Mouse (Mus musculus) ES-E14 (cell line): Measurements from ENCODE around the gene Lrp6. TPM values are rescaled to one million over a fixed set of nuclear protein-coding genes. Genes with fewer than 3 reads are reported as not detected.

ENCODE experiments used
- DNase-seq: peaks from one replicate; pipeline ENCODE4 v3.0.0-alpha.2; 2013; ENCODE audit warnings: low read depth, low spot score
- H3K27ac ChIP-seq: 2 replicates; pipeline ENCODE4 v1.5.1; 2012; ENCODE audit warnings: low read depth, mild to moderate bottlenecking, low read length, moderate library complexity, mixed read lengths; ENCODE audit not compliant: poor library complexity, insufficient read depth, severe bottlenecking
- H3K36me3 ChIP-seq: 2 replicates; pipeline ENCODE4 v1.6.1; 2012; ENCODE audit warnings: mild to moderate bottlenecking, low read length, moderate library complexity, mixed read lengths; ENCODE audit not compliant: control insufficient read depth, poor library complexity, insufficient read depth, severe bottlenecking
- H3K4me1 ChIP-seq, 2 experiments: fragments of 150-350 bp in 1 of 2; sonication (generic) in 1 of 2; 2 replicates each; pipeline ENCODE4 v1.6.1; 2012; ENCODE audit warnings: low read length in 2 of 2, mild to moderate bottlenecking in 1 of 2, mixed read lengths in 1 of 2; ENCODE audit not compliant: control insufficient read depth in 2 of 2, insufficient read depth in 2 of 2, poor library complexity in 1 of 2
- H3K4me3 ChIP-seq, 2 experiments: fragments of 150-350 bp in 1 of 2; sonication (generic) in 1 of 2; 2 replicates each; pipeline ENCODE4 v1.5.1; 2012; ENCODE audit warnings: low read length in 2 of 2, low read depth in 1 of 2, mild to moderate bottlenecking in 1 of 2, mixed read lengths in 1 of 2; ENCODE audit not compliant: insufficient read depth in 1 of 2, poor library complexity in 1 of 2, severe bottlenecking in 1 of 2
- H3K9ac ChIP-seq: 2 replicates; pipeline ENCODE4 v1.6.1; 2012; ENCODE audit warnings: low read depth, mild to moderate bottlenecking, low read length, mixed read lengths; ENCODE audit not compliant: poor library complexity, insufficient read depth, severe bottlenecking
- H3K9me3 ChIP-seq: fragments of 150-350 bp; sonication (generic); 2 replicates; pipeline ENCODE4 v1.6.1; 2012; ENCODE audit warnings: low read depth, mild to moderate bottlenecking, low read length; ENCODE audit not compliant: control insufficient read depth, insufficient read depth
- CHD2 ChIP-seq: IDR thresholded peaks from 2 replicates; pipeline ENCODE4 v1.6.1; 2014; ENCODE audit warnings: mild to moderate bottlenecking, low read depth, low read length, inconsistent platforms
- HCFC1 ChIP-seq: IDR thresholded peaks from 2 replicates; pipeline ENCODE4 v1.6.1; 2012; ENCODE audit warnings: low read length, inconsistent platforms, borderline replicate concordance; ENCODE audit not compliant: insufficient read depth
- MAFK ChIP-seq: IDR thresholded peaks from 2 replicates; pipeline ENCODE4 v1.6.1; 2014; ENCODE audit warnings: mild to moderate bottlenecking, low read depth, low read length, inconsistent platforms; ENCODE audit not compliant: insufficient read depth
- ZC3H11A ChIP-seq: IDR thresholded peaks from 2 replicates; pipeline ENCODE4 v1.6.1; 2012; ENCODE audit warnings: low read depth, mild to moderate bottlenecking, inconsistent platforms, low read length, borderline replicate concordance
- ZNF384 ChIP-seq: IDR thresholded peaks from 2 replicates; pipeline ENCODE4 v1.6.1; 2012; ENCODE audit warnings: low read depth, low read length, inconsistent platforms
- in situ Hi-C, 2 experiments: fragments of 600-800 bp; cut with MboI; formaldehyde crosslinking; loops; one replicate each; pipeline ENCODE4 v1.15.1; 2025; ENCODE audit warnings: low sequenced_read_pairs in 2 of 2, inconsistent platforms in 1 of 2; ENCODE audit not compliant: unreplicated experiment in 2 of 2
- total RNA-seq: library from RNA; depleted of rRNA; stranded (reverse); fragments of 300-350 nt; gene quantifications from 2 replicates; pipeline ENCODE4 v1.2.3, GENCODE M21; 2012

The Lrp6 gene
- total RNA-seq, 1 experiment: 46.8 TPM

DNA sequence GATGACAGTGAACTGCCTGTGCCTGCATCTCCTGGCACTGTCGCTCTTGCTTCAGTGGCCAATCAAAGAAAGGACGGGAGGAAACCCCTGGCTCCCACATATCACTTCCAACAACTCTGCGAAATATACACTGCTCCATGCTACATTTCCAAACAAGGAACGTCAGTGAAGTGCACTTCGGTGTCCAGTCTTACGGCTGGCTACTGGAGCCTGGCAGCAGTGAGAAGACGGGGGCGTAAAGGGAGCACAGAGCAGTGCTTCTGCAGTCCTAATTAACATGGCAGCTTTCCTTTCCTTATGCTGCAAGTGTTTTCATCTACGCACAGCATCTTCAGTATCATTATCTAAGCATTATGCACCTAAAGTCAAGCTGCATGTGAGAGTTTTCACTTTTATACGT, 45.4 kb downstream of the Lrp6 start:
- no peak for TF ChIP-seq HCFC1
- TF ChIP-seq ZNF384: no peak
- no peak for TF ChIP-seq ZC3H11A
- no peak for TF ChIP-seq CHD2
- TF ChIP-seq MAFK: no peak
- H3K4me3 ChIP-seq: no peak overlapping the region
- no peak overlapping the region for H3K9ac ChIP-seq
- no peaks in the 10 kb centered on the region for H3K36me3 ChIP-seq
- no peaks in the 10 kb centered on the region for H3K9me3 ChIP-seq
- peaks cover 0 to 2% of the 10 kb centered on the region in 2 experiments; a peak in 2 of 4 replicates for H3K4me1 ChIP-seq
- DNase-seq: no peak
- in situ Hi-C loops: no loop called here
- H3K27ac ChIP-seq: no peak overlapping the region

- no peaks in the 10 kb centered on the region for H3K9me3 ChIP-seq
- H3K9ac ChIP-seq: no peak overlapping the region
- H3K4me3 ChIP-seq: no peak overlapping the region
- in situ Hi-C loops: no loop called here
- peaks cover 0 to 8% of the 10 kb centered on the region in 2 experiments; a peak in 2 of 4 replicates for H3K4me1 ChIP-seq
- no peak for DNase-seq
- no peak overlapping the region for H3K27ac ChIP-seq
- TF ChIP-seq ZC3H11A (no peak), CHD2 (no peak), HCFC1 (no peak), ZNF384 (no peak), MAFK (no peak)
- no peaks in the 10 kb centered on the region for H3K36me3 ChIP-seq
Observed at GRCm38 (mm10) chr6:134520821-134521220, 45.9 kb downstream of the Lrp6 start.

DNA sequence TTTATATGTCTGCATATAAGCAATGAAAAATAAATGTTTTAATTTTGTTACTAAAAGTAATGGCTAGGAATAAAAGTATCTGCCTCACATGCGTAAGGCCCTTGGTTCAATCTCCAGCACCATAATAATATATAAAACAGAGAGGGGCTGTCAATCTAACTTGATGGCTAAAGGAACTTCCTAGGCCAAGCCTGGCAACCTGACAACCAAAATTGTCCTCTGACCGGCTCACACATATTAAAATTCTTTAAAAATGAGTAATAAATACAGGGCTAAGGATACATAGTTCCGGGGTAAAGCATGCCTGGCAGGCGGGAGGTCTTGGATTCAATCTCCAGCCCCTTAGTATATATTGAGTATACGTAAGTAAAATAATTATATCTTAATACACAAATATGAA, 48.3 kb downstream of the Lrp6 start:
- in situ Hi-C loops: no loop called here
- no peak for DNase-seq
- peaks cover 0 to 6% of the 10 kb centered on the region in 2 experiments; a peak in 2 of 4 replicates for H3K4me1 ChIP-seq

DNA sequence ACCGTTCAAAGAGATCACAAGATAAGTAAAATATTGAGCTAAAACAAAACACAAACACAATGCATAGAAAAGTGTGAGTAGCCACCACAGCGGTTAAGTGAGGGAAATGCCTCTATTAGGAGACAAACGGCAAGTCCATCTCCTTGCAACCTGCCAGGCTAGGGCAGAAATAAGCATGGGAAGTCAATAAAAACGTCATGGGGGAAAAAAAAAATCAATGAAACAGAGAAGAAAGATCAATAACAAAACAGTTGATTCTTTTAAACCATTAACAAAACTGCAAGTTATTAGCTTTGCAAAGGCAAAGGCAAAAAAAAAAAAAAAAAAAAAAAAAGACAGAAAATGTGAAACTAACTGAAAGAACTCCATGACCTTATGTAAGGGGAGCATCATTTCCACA, 49.6 kb downstream of the Lrp6 start:
- H3K36me3 ChIP-seq: no peaks in the 10 kb centered on the region
- H3K9me3 ChIP-seq: no peaks in the 10 kb centered on the region
- no peak overlapping the region for H3K4me3 ChIP-seq
- no peak overlapping the region for H3K27ac ChIP-seq
- peaks cover 0 to 8% of the 10 kb centered on the region in 2 experiments; a peak in 1 of 4 replicates for H3K4me1 ChIP-seq
- no peak for DNase-seq
- H3K9ac ChIP-seq: no peak overlapping the region
- no peak for TF ChIP-seq ZC3H11A
- no peak for TF ChIP-seq CHD2
- no peak for TF ChIP-seq ZNF384
- no peak for TF ChIP-seq MAFK
- no peak for TF ChIP-seq HCFC1
- in situ Hi-C loops: no loop called here

More for the DNA sequence above, 48.3 kb downstream of the Lrp6 start:
- TF ChIP-seq HCFC1 (no peak), ZC3H11A (no peak), MAFK (no peak), CHD2 (no peak), ZNF384 (no peak)
- Histone ChIP-seq H3K4me3 (no peak overlapping the region), H3K9ac (no peak overlapping the region), H3K27ac (no peak overlapping the region), H3K9me3 (no peaks in the 10 kb centered on the region), H3K36me3 (no peaks in the 10 kb centered on the region)
